Mouse (Mus musculus) liver, embryonic 16.5 days (tissue): ENCODE data around the gene Hydin. TPM values are rescaled to one million over a fixed set of nuclear protein-coding genes. Genes with fewer than 3 reads are reported as not detected.
"Not testable (repeated sequence)": the region's sequence is repeated elsewhere in the genome, so short reads cannot be mapped to it uniquely, and the experiment has no call there.

Experiments used
- ATAC-seq: fragments of 200-750 bp; cut with Nextera tagmentation; 2 replicates; pipeline ENCODE4 v1.8.0; 2017; ENCODE audit warnings: low read depth, mild to moderate bottlenecking, moderate number of reproducible peaks, moderate library complexity
- H3K27ac ChIP-seq: fragments of 300-500 bp; sonication (generic); 2 replicates; pipeline ENCODE4 v1.5.1; 2014; ENCODE audit warnings: mild to moderate bottlenecking, low read length
- H3K27me3 ChIP-seq: fragments of 300-500 bp; sonication (generic); 2 replicates; pipeline ENCODE4 v1.6.1; 2014; ENCODE audit warnings: low read depth, low read length, mixed read lengths; ENCODE audit not compliant: control insufficient read depth, insufficient read depth
- H3K36me3 ChIP-seq: fragments of 300-500 bp; sonication (generic); 2 replicates; pipeline ENCODE4 v1.6.1; 2014; ENCODE audit warnings: mild to moderate bottlenecking; ENCODE audit not compliant: control insufficient read depth, insufficient read depth
- H3K4me1 ChIP-seq: fragments of 300-500 bp; sonication (generic); 2 replicates; pipeline ENCODE4 v1.6.1; 2014; ENCODE audit warnings: low read depth, low read length, mixed read lengths; ENCODE audit not compliant: control insufficient read depth
- H3K4me2 ChIP-seq: fragments of 300-500 bp; sonication (generic); 2 replicates; pipeline ENCODE4 v1.6.1; 2014; ENCODE audit warnings: low read depth, low read length, mixed read lengths
- H3K4me3 ChIP-seq: fragments of 300-500 bp; sonication (generic); 2 replicates; pipeline ENCODE4 v1.5.1; 2014; ENCODE audit warnings: low read depth, mild to moderate bottlenecking, low read length
- H3K9ac ChIP-seq: fragments of 300-500 bp; sonication (generic); 2 replicates; pipeline ENCODE4 v1.6.1; 2014; ENCODE audit warnings: low read depth, low read length
- H3K9me3 ChIP-seq: fragments of 300-500 bp; sonication (generic); replicated peaks from 2 replicates; pipeline ENCODE4 v1.6.1; 2016; ENCODE audit warnings: low read length; ENCODE audit not compliant: control insufficient read depth
- WGBS: fragments of 180-500 bp; shearing (Covaris S2); extraction: QIAGEN DNeasy Blood & Tissue Kit; methylation state at CpG from one replicate; pipeline ENCODE4 v1.1.7; 2014; ENCODE audit not compliant: insufficient replicate concordance; 5-methylcytosine and 5-hydroxymethylcytosine counted together
- polyA plus RNA-seq: library from polyadenylated mRNA; unstranded; fragments of >200 nt; fragmentation: Nextera tagmentation; extraction: Ambion mirVana; gene quantifications from 2 replicates; pipeline ENCODE4 v1.2.1, GENCODE M21; 2015

The Hydin gene
- polyA plus RNA-seq, 1 experiment from 2014 or later, result 0.13 TPM

- H3K4me1 ChIP-seq, result no peaks in the 10 kb centered on the region; the same call in 1 of the 2 replicates
- no peak for ATAC-seq
- H3K9me3 ChIP-seq, result no peaks in the 10 kb centered on the region
- no peak overlapping the region for H3K27ac ChIP-seq
- no peak overlapping the region for H3K4me2 ChIP-seq
- H3K4me3 ChIP-seq, result no peak overlapping the region
- H3K9ac ChIP-seq, result no peak overlapping the region
- no peaks in the 10 kb centered on the region for H3K27me3 ChIP-seq
- WGBS, result 69% methylated on average over 6 of the region's 6 CpGs
- H3K36me3 ChIP-seq, result no peaks in the 10 kb centered on the region
These were observed 267.0 kb downstream of the Hydin start for GRCm38 (mm10) chr8:110533781-110534180.

GRCm38 (mm10) chr8:110537849-110538248 is 271.1 kb downstream of the Hydin start:
- Histone ChIP-seq H3K9ac (no peak overlapping the region), H3K27me3 (no peaks in the 10 kb centered on the region), H3K36me3 (no peaks in the 10 kb centered on the region), H3K4me3 (no peak overlapping the region), H3K27ac (no peak overlapping the region), H3K4me1 (no peaks in the 10 kb centered on the region), H3K9me3 (no peaks in the 10 kb centered on the region), H3K4me2 (no peak overlapping the region)
- ATAC-seq, result no peak
- 43% methylated on average over 4 of the region's 4 CpGs for WGBS

DNA sequence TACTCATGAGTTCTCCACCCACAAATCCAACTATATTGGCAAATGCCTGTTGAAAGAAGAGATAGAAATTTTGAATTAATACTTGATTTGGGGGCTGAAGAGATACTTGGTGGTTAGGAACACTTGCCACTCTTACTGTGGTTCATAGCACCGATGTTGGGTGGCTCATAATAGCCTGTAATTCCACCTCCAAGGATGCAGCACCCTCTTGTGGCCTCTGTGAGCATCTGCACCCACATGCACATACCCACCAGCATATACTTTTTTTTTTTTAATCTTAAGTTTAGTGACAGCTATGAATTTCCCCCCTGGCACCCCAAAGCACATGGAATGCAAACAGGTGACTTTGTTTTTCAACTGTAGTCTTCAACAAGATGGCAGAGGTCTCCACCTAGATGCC is 283.6 kb downstream of the Hydin start:
- Histone ChIP-seq H3K27ac (no peak overlapping the region), H3K4me3 (no peak overlapping the region), H3K36me3 (no peaks in the 10 kb centered on the region), H3K9ac (no peak overlapping the region), H3K9me3 (no peaks in the 10 kb centered on the region), H3K4me2 (no peak overlapping the region), H3K27me3 (no peaks in the 10 kb centered on the region), H3K4me1 (no peaks in the 10 kb centered on the region)
- ATAC-seq, result no peak
- WGBS, result 52% methylated on average over 1 of the region's 1 CpGs

DNA sequence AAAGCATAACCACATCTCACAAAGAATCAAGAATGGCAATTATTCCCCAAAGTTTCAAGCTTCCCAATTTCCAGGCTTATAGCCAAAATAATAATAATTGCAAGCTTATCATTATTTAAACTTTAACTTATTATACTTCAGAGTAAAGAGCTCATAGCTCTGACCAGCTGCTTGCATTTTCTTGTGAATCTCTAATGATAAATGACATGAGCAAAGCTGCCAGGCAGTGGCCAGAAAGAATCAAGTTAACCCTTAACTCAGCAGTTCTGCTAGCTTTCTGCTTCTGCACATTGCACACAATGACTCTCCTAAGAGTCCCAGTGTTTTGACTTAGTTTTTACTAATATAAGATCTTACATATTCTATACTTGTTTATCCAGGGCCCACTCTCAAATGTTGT is 285.3 kb downstream of the Hydin start:
- not testable (repeated sequence) for ATAC-seq, H3K9me3 ChIP-seq

GRCm38 (mm10) chr8:110592641-110593040 is 325.9 kb downstream of the Hydin start:
- no peak overlapping the region for H3K27ac ChIP-seq
- H3K4me1 ChIP-seq, result no peaks in the 10 kb centered on the region
- H3K36me3 ChIP-seq, result no peaks in the 10 kb centered on the region
- H3K4me2 ChIP-seq, result no peak overlapping the region
- ATAC-seq, result no peak
- no peaks in the 10 kb centered on the region for H3K27me3 ChIP-seq
- H3K4me3 ChIP-seq, result no peak overlapping the region
- WGBS, result 57% methylated on average over 9 of the region's 9 CpGs
- no peaks in the 10 kb centered on the region for H3K9me3 ChIP-seq
- no peak overlapping the region for H3K9ac ChIP-seq

More for the DNA sequence above, 285.3 kb downstream of the Hydin start:
- H3K36me3 ChIP-seq, H3K9ac ChIP-seq, H3K27me3 ChIP-seq, H3K4me1 ChIP-seq, H3K4me2 ChIP-seq, H3K27ac ChIP-seq, H3K4me3 ChIP-seq: not testable (repeated sequence)

GRCm38 (mm10) chr8:110594164-110594563 is 327.4 kb downstream of the Hydin start:
- H3K27ac ChIP-seq, result no peak overlapping the region
- H3K4me1 ChIP-seq, result no peaks in the 10 kb centered on the region
- H3K4me3 ChIP-seq, result no peak overlapping the region
- ATAC-seq, result no peak
- no peak overlapping the region for H3K4me2 ChIP-seq
- no peaks in the 10 kb centered on the region for H3K27me3 ChIP-seq
- H3K9ac ChIP-seq, result no peak overlapping the region
- no peaks in the 10 kb centered on the region for H3K9me3 ChIP-seq
- H3K36me3 ChIP-seq, result no peaks in the 10 kb centered on the region
- 58% methylated on average over 6 of the region's 6 CpGs for WGBS

DNA sequence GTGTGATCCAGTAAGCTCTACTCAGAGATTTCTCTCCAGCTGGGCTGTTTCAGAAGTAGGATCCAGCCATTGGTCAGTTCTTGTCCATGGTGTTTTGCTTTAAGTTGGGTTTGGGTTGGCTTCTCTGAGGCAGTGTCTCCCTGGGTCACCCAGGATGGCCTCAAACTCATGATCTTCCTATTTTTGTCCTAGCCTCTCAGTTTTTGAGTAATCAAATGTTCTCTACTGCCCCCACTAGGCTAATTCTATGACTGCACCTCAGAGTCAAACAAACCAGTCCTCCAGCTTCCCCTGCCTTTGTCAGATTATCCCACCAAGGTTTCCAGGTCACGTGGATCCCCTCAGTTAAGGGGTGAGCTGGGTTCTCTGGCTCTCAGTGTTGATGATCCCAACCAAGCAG is 337.8 kb downstream of the Hydin start:
- ATAC-seq, result no peak
- no peaks in the 10 kb centered on the region for H3K9me3 ChIP-seq
- no peak overlapping the region for H3K4me2 ChIP-seq
- WGBS, result 0% methylated on average over 1 of the region's 1 CpGs
- no peaks in the 10 kb centered on the region for H3K36me3 ChIP-seq
- no peak overlapping the region for H3K27ac ChIP-seq
- H3K9ac ChIP-seq, result no peak overlapping the region
- no peaks in the 10 kb centered on the region for H3K4me1 ChIP-seq
- H3K4me3 ChIP-seq, result no peak overlapping the region
- no peaks in the 10 kb centered on the region for H3K27me3 ChIP-seq

- Histone ChIP-seq H3K4me3 (no peak overlapping the region), H3K4me2 (no peak overlapping the region), H3K4me1 (no peaks in the 10 kb centered on the region), H3K27ac (no peak overlapping the region), H3K9me3 (no peaks in the 10 kb centered on the region), H3K9ac (no peak overlapping the region), H3K27me3 (no peaks in the 10 kb centered on the region), H3K36me3 (no peaks in the 10 kb centered on the region)
- 40% methylated on average over 6 of the region's 6 CpGs for WGBS
- ATAC-seq, result no peak
These were observed 338.7 kb downstream of the Hydin start for GRCm38 (mm10) chr8:110605401-110606015.

- Histone ChIP-seq H3K4me2 (no peak overlapping the region), H3K4me1 (peaks cover 18% of the 10 kb centered on the region), H3K27me3 (no peaks in the 10 kb centered on the region), H3K36me3 (no peaks in the 10 kb centered on the region), H3K9me3 (no peaks in the 10 kb centered on the region), H3K27ac (no peak overlapping the region), H3K4me3 (no peak overlapping the region), H3K9ac (no peak overlapping the region)
- no peak for ATAC-seq
- 29% methylated on average over 3 of the region's 3 CpGs for WGBS
These were observed 349.0 kb downstream of the Hydin start for GRCm38 (mm10) chr8:110615730-110616129.
